Mouse (Mus musculus): ENCODE data around the gene Gm45062. TPM values are rescaled to one million over a fixed set of nuclear protein-coding genes. Genes with fewer than 3 reads are reported as not detected.

Gene Gm45062
- polyA plus RNA-seq, 1 experiment, result 2.0 TPM

- 68% methylated on average over 2 of the region's 2 CpGs for WGBS
- TF ChIP-seq POLR2A (IDR thresholded peaks at IDR 0.05; ENCODE audit: low read depth, low read length) (no peak), CTCF (conservative IDR thresholded peaks at IDR 0.05; ENCODE audit: insufficient read depth, insufficient read length, low read depth, low read length) (no peak)
Observed at GRCm38 (mm10) chr6:8368198-8368864, 109.1 kb downstream of the Gm45062 start.

GRCm38 (mm10) chr6:8370624-8371023, 111.4 kb downstream of the Gm45062 start:
- no peaks in the 10 kb centered on the region for H3K4me1 ChIP-seq (ENCODE audit: control insufficient read depth, insufficient read depth, low read length)
- 77% methylated on average over 3 of the region's 3 CpGs for WGBS
- TF ChIP-seq POLR2A (IDR thresholded peaks at IDR 0.05; ENCODE audit: low read depth, low read length) (no peak), CTCF (conservative IDR thresholded peaks at IDR 0.05; ENCODE audit: insufficient read depth, insufficient read length, low read depth, low read length) (no peak)
- no peaks in the 10 kb centered on the region for H3K36me3 ChIP-seq (ENCODE audit: control insufficient read depth, insufficient read depth, low read length)
- no peak overlapping the region for H3K4me3 ChIP-seq (ENCODE audit: insufficient read depth, low read depth, low read length)
- H3K27ac ChIP-seq (ENCODE audit: insufficient read depth, low read depth, low read length), result no peak overlapping the region
- H3K27me3 ChIP-seq (replicated peaks; ENCODE audit: control insufficient read depth, insufficient read depth, low read length), result no peaks in the 10 kb centered on the region
- DNase-seq, result peak; percentile 20

More at GRCm38 (mm10) chr6:8368198-8368864, 109.1 kb downstream of the Gm45062 start:
- no peak for DNase-seq
- Histone ChIP-seq H3K27ac (ENCODE audit: insufficient read depth, low read depth, low read length) (no peak overlapping the region), H3K36me3 (ENCODE audit: control insufficient read depth, insufficient read depth, low read length) (no peaks in the 10 kb centered on the region; the same call in 1 of the 2 replicates), H3K27me3 (replicated peaks; ENCODE audit: control insufficient read depth, insufficient read depth, low read length) (no peaks in the 10 kb centered on the region), H3K4me3 (ENCODE audit: insufficient read depth, low read depth, low read length) (no peak overlapping the region), H3K4me1 (ENCODE audit: control insufficient read depth, insufficient read depth, low read length) (no peaks in the 10 kb centered on the region)

GRCm38 (mm10) chr6:8373051-8373450, 113.8 kb downstream of the Gm45062 start:
- TF ChIP-seq CTCF (conservative IDR thresholded peaks at IDR 0.05; ENCODE audit: insufficient read depth, insufficient read length, low read depth, low read length), result no peak
- no peak for TF ChIP-seq POLR2A (IDR thresholded peaks at IDR 0.05; ENCODE audit: low read depth, low read length)
- no peaks in the 10 kb centered on the region for H3K4me1 ChIP-seq (ENCODE audit: control insufficient read depth, insufficient read depth, low read length)
- WGBS, result 73% methylated on average over 2 of the region's 2 CpGs
- H3K4me3 ChIP-seq (ENCODE audit: insufficient read depth, low read depth, low read length), result no peak overlapping the region
- H3K36me3 ChIP-seq (ENCODE audit: control insufficient read depth, insufficient read depth, low read length), result peaks cover 1% of the 10 kb centered on the region; the same call in 1 of the 2 replicates
- no peak for DNase-seq
- no peaks in the 10 kb centered on the region for H3K27me3 ChIP-seq (replicated peaks; ENCODE audit: control insufficient read depth, insufficient read depth, low read length)
- H3K27ac ChIP-seq (ENCODE audit: insufficient read depth, low read depth, low read length), result no peak overlapping the region

GRCm38 (mm10) chr6:8373851-8374250, 114.6 kb downstream of the Gm45062 start:
- Histone ChIP-seq H3K27me3 (replicated peaks; ENCODE audit: control insufficient read depth, insufficient read depth, low read length) (no peaks in the 10 kb centered on the region), H3K4me1 (ENCODE audit: control insufficient read depth, insufficient read depth, low read length) (no peaks in the 10 kb centered on the region), H3K36me3 (ENCODE audit: control insufficient read depth, insufficient read depth, low read length) (peaks cover 1% of the 10 kb centered on the region; the same call in 1 of the 2 replicates), H3K27ac (ENCODE audit: insufficient read depth, low read depth, low read length) (no peak overlapping the region), H3K4me3 (ENCODE audit: insufficient read depth, low read depth, low read length) (no peak overlapping the region)
- TF ChIP-seq CTCF (conservative IDR thresholded peaks at IDR 0.05; ENCODE audit: insufficient read depth, insufficient read length, low read depth, low read length), result no peak
- TF ChIP-seq POLR2A (IDR thresholded peaks at IDR 0.05; ENCODE audit: low read depth, low read length), result no peak
- no peak for DNase-seq
- WGBS, result 56% methylated on average over 8 of the region's 8 CpGs

GRCm38 (mm10) chr6:8374290-8374689, 115.0 kb downstream of the Gm45062 start:
- peaks cover 1% of the 10 kb centered on the region; the same call in 1 of the 2 replicates for H3K36me3 ChIP-seq (ENCODE audit: control insufficient read depth, insufficient read depth, low read length)
- no peak for DNase-seq
- H3K4me1 ChIP-seq (ENCODE audit: control insufficient read depth, insufficient read depth, low read length), result no peaks in the 10 kb centered on the region
- TF ChIP-seq POLR2A (IDR thresholded peaks at IDR 0.05; ENCODE audit: low read depth, low read length) (no peak), CTCF (conservative IDR thresholded peaks at IDR 0.05; ENCODE audit: insufficient read depth, insufficient read length, low read depth, low read length) (no peak)
- H3K4me3 ChIP-seq (ENCODE audit: insufficient read depth, low read depth, low read length), result no peak overlapping the region
- H3K27me3 ChIP-seq (replicated peaks; ENCODE audit: control insufficient read depth, insufficient read depth, low read length), result no peaks in the 10 kb centered on the region
- no peak overlapping the region for H3K27ac ChIP-seq (ENCODE audit: insufficient read depth, low read depth, low read length)
- WGBS, result 81% methylated on average over 6 of the region's 6 CpGs

GRCm38 (mm10) chr6:8374712-8375111, 115.5 kb downstream of the Gm45062 start:
- H3K4me3 ChIP-seq (ENCODE audit: insufficient read depth, low read depth, low read length), result no peak overlapping the region
- no peak for DNase-seq
- no peak for TF ChIP-seq CTCF (conservative IDR thresholded peaks at IDR 0.05; ENCODE audit: insufficient read depth, insufficient read length, low read depth, low read length)
- no peak for TF ChIP-seq POLR2A (IDR thresholded peaks at IDR 0.05; ENCODE audit: low read depth, low read length)
- WGBS, result 96% methylated on average over 4 of the region's 4 CpGs
- H3K4me1 ChIP-seq (ENCODE audit: control insufficient read depth, insufficient read depth, low read length), result no peaks in the 10 kb centered on the region
- H3K36me3 ChIP-seq (ENCODE audit: control insufficient read depth, insufficient read depth, low read length), result peaks cover 1% of the 10 kb centered on the region; the same call in 1 of the 2 replicates
- no peak overlapping the region for H3K27ac ChIP-seq (ENCODE audit: insufficient read depth, low read depth, low read length)
- no peaks in the 10 kb centered on the region for H3K27me3 ChIP-seq (replicated peaks; ENCODE audit: control insufficient read depth, insufficient read depth, low read length)

- Histone ChIP-seq H3K4me1 (ENCODE audit: control insufficient read depth, insufficient read depth, low read length) (no peaks in the 10 kb centered on the region), H3K27me3 (replicated peaks; ENCODE audit: control insufficient read depth, insufficient read depth, low read length) (no peaks in the 10 kb centered on the region), H3K36me3 (ENCODE audit: control insufficient read depth, insufficient read depth, low read length) (peaks cover 1% of the 10 kb centered on the region; the same call in 1 of the 2 replicates), H3K4me3 (ENCODE audit: insufficient read depth, low read depth, low read length) (no peak overlapping the region), H3K27ac (ENCODE audit: insufficient read depth, low read depth, low read length) (no peak overlapping the region)
- no peak for TF ChIP-seq POLR2A (IDR thresholded peaks at IDR 0.05; ENCODE audit: low read depth, low read length)
- no peak for TF ChIP-seq CTCF (conservative IDR thresholded peaks at IDR 0.05; ENCODE audit: insufficient read depth, insufficient read length, low read depth, low read length)
- no peak for DNase-seq
- WGBS, result 97% methylated on average over 5 of the region's 5 CpGs
Observed at GRCm38 (mm10) chr6:8376351-8376750, 117.1 kb downstream of the Gm45062 start.
